Mouse (Mus musculus) WW6 (cell line): ENCODE measurements around the gene Thsd4.

ENCODE experiments used
- DNase-seq: peaks from one replicate; pipeline ENCODE4 v3.0.0-alpha.2; 2013; ENCODE audit warnings: low read depth, low spot score

Gene Thsd4

GRCm38 (mm10) chr9:60266583-60267272 lies 255.1 kb downstream of the Thsd4 start:
- no peak for DNase-seq

- no peak for DNase-seq
Measured at GRCm38 (mm10) chr9:60264586-60265325, 257.1 kb downstream of the Thsd4 start.

- no peak for DNase-seq
Measured at GRCm38 (mm10) chr9:60262515-60263140, 259.2 kb downstream of the Thsd4 start.

GRCm38 (mm10) chr9:60259626-60260025 lies 262.2 kb downstream of the Thsd4 start:
- no peak for DNase-seq

- no peak for DNase-seq
Measured at GRCm38 (mm10) chr9:60251765-60252164, 270.1 kb downstream of the Thsd4 start.

GRCm38 (mm10) chr9:60250403-60250802 lies 271.4 kb downstream of the Thsd4 start:
- no peak for DNase-seq

- DNase-seq, result no peak
Measured at GRCm38 (mm10) chr9:60247998-60248397, 273.8 kb downstream of the Thsd4 start.

GRCm38 (mm10) chr9:60244943-60245342 lies 276.9 kb downstream of the Thsd4 start:
- DNase-seq, result no peak

- no peak for DNase-seq
Measured at GRCm38 (mm10) chr9:60243503-60243902, 278.3 kb downstream of the Thsd4 start.

- DNase-seq, result no peak
Measured at GRCm38 (mm10) chr9:60237667-60238066, 284.2 kb downstream of the Thsd4 start.

- no peak for DNase-seq
Measured at GRCm38 (mm10) chr9:60236155-60236554, 285.7 kb downstream of the Thsd4 start.

- DNase-seq, result no peak
Measured at GRCm38 (mm10) chr9:60234233-60235115, 287.4 kb downstream of the Thsd4 start.

GRCm38 (mm10) chr9:60231981-60232881 lies 289.6 kb downstream of the Thsd4 start:
- no peak for DNase-seq

GRCm38 (mm10) chr9:60229496-60229895 lies 292.4 kb downstream of the Thsd4 start:
- DNase-seq, result no peak

- no peak for DNase-seq
Measured at GRCm38 (mm10) chr9:60227727-60228126, 294.1 kb downstream of the Thsd4 start.

- no peak for DNase-seq
Measured at GRCm38 (mm10) chr9:60226679-60227078, 295.2 kb downstream of the Thsd4 start.

GRCm38 (mm10) chr9:60226155-60226554 lies 295.7 kb downstream of the Thsd4 start:
- no peak for DNase-seq

GRCm38 (mm10) chr9:60225453-60225852 lies 296.4 kb downstream of the Thsd4 start:
- no peak for DNase-seq

- DNase-seq, result no peak
Measured at GRCm38 (mm10) chr9:60224039-60224695, 297.7 kb downstream of the Thsd4 start.

GRCm38 (mm10) chr9:60220431-60220830 lies 301.4 kb downstream of the Thsd4 start:
- no peak for DNase-seq
